Mouse (Mus musculus): Measurements from ENCODE around the gene Trappc2l. TPM values are rescaled to one million over a fixed set of nuclear protein-coding genes. Genes with fewer than 3 reads are reported as not detected.

Trappc2l gene
- polyA plus RNA-seq, 1 experiment from 2014 or later = 49.6 TPM

DNA sequence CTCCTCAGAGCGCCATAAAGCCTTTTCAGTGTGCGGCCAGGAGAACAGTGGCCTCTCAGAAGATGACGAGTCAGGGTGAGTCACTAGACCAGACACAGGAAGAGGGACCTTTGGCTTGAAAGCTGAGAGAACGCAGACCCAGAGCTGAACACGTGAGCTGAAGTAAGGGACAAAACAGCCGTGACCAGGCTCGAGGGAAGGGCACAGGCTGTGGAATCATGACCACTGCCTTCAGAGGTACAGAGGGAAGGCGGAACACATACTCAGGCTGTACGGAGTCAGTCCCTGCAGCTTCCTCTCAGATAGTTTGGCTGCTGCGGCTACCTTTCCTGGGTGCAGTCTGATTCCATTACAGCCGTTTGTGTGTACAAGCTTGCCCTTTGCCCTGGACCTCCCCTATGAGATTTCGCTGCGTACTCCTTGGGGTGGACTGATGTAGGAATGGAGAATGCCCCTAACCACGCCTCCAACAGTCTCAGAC lies 26.0 kb upstream of the Trappc2l start:
- WGBS = 62% methylated on average over 14 of the region's 14 CpGs
- Histone ChIP-seq H3K36me3 (no peaks in the 10 kb centered on the region), H3K27ac (no peak overlapping the region; the same call in 1 of the 2 replicates), H3K4me3 (no peak overlapping the region), H3K27me3 (no peaks in the 10 kb centered on the region), H3K4me1 (peaks cover 33% of the 10 kb centered on the region), H3K9me3 (no peaks in the 10 kb centered on the region), H3K9ac (no peak overlapping the region), H3K4me2 (replicated peaks) (no peak overlapping the region)
- ATAC-seq (ENCODE audit: low FRiP score, low read depth) = no peak

- Histone ChIP-seq H3K4me2 (replicated peaks) (no peak overlapping the region), H3K27ac (no peak overlapping the region), H3K27me3 (no peaks in the 10 kb centered on the region), H3K9me3 (no peaks in the 10 kb centered on the region), H3K4me1 (peaks cover 25% of the 10 kb centered on the region), H3K9ac (no peak overlapping the region), H3K4me3 (no peak overlapping the region), H3K36me3 (no peaks in the 10 kb centered on the region)
- WGBS = 33% methylated on average over 7 of the region's 7 CpGs
- ATAC-seq (ENCODE audit: low FRiP score, low read depth) = no peak
Measured at GRCm38 (mm10) chr8:122586171-122586570, 25.3 kb upstream of the Trappc2l start.

- Histone ChIP-seq H3K4me2 (replicated peaks) (no peak overlapping the region), H3K27ac (no peak overlapping the region), H3K4me1 (peaks cover 23% of the 10 kb centered on the region), H3K9me3 (no peaks in the 10 kb centered on the region), H3K36me3 (no peaks in the 10 kb centered on the region), H3K4me3 (no peak overlapping the region), H3K9ac (no peak overlapping the region), H3K27me3 (no peaks in the 10 kb centered on the region)
- no peak for ATAC-seq (ENCODE audit: low FRiP score, low read depth)
- 73% methylated on average over 10 of the region's 10 CpGs for WGBS
Measured at GRCm38 (mm10) chr8:122586749-122587148, 24.7 kb upstream of the Trappc2l start.

DNA sequence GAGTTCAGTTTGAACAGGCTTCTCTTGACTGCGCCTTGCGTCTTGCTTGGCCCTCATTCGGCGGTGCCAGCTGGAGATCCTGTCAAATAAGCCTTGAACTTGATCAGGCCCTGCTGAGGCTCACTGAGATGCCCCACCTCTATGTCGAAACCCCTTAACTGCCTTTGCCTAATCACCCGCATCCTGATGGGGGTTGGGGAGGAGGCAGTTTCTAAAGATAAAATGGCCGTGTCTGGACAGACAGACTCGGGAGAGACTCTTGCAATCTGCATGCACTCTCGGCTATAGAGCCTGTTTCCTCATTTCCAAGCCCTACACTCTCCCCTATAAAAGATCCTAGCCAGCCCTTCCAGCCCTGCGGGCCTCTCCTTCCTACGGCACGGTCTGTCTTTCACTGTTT lies 18.2 kb upstream of the Trappc2l start:
- Histone ChIP-seq H3K9ac (peak overlapping the region; percentile 43), H3K4me2 (replicated peaks) (no peak overlapping the region), H3K9me3 (no peaks in the 10 kb centered on the region), H3K4me1 (no peaks in the 10 kb centered on the region; the same call in 1 of the 2 replicates), H3K27me3 (no peaks in the 10 kb centered on the region), H3K36me3 (peaks cover 18% of the 10 kb centered on the region), H3K4me3 (no peak overlapping the region), H3K27ac (no peak overlapping the region)
- ATAC-seq (ENCODE audit: low FRiP score, low read depth) = no peak
- 40% methylated on average over 12 of the region's 12 CpGs for WGBS

GRCm38 (mm10) chr8:122593783-122594507 lies 17.5 kb upstream of the Trappc2l start:
- Histone ChIP-seq H3K9ac (peak overlapping the region; percentile 43), H3K27ac (no peak overlapping the region), H3K36me3 (peaks cover 20% of the 10 kb centered on the region), H3K27me3 (no peaks in the 10 kb centered on the region), H3K4me3 (no peak overlapping the region), H3K9me3 (no peaks in the 10 kb centered on the region), H3K4me2 (replicated peaks) (no peak overlapping the region), H3K4me1 (no peaks in the 10 kb centered on the region; the same call in 1 of the 2 replicates)
- WGBS = 74% methylated on average over 19 of the region's 19 CpGs
- no peak for ATAC-seq (ENCODE audit: low FRiP score, low read depth)

GRCm38 (mm10) chr8:122596031-122596430 lies 15.4 kb upstream of the Trappc2l start:
- Histone ChIP-seq H3K9me3 (no peaks in the 10 kb centered on the region), H3K4me1 (no peaks in the 10 kb centered on the region; the same call in 1 of the 2 replicates), H3K4me2 (replicated peaks) (no peak overlapping the region), H3K27ac (no peak overlapping the region), H3K27me3 (no peaks in the 10 kb centered on the region), H3K9ac (0 out of 2 replicates have a peak overlapping the region, but pooled peaks have one; percentile 25), H3K36me3 (peaks cover 20% of the 10 kb centered on the region), H3K4me3 (no peak overlapping the region)
- WGBS = 60% methylated on average over 4 of the region's 4 CpGs
- ATAC-seq (ENCODE audit: low FRiP score, low read depth) = no peak

DNA sequence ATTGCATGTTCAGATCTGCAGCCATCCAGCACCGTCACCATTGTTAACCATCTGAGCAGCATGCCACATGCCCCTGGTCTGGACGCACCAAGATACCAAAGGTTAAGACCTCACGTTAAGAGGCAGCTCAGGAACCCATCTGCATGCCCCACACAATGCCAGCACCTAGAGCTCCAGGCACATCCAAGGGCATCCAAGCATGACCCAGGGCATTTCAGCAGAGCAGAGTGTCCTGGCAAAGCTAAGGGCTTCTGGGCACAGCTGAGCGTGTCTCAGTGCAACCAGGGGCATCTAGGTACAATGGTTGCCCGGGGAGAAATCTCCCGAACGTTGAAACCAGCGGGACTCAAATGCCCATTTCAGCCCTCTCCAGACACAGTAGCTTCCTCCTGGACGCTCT lies 10.8 kb upstream of the Trappc2l start:
- no peaks in the 10 kb centered on the region for H3K9me3 ChIP-seq
- no peak overlapping the region for H3K27ac ChIP-seq
- WGBS = 88% methylated on average over 9 of the region's 9 CpGs

DNA sequence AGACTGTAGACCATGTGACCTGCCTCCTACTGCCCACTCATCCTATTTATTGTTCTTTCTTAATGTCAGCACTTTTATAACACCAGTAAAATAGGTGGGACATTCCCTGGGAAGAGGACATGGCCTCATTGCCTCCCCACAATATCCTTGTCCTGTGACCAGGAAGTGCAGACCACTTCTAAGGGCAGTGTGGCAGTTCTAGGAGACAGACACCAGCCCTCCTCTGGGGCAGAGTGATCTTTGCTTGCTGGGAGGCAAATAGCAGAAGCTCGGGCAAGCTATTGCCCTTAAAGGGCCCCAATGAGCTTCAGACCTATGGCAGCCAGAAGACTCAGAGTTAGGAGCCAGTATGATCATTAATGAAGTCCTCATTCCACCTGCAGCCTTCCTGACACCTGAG lies 6.8 kb upstream of the Trappc2l start:
- H3K4me1 ChIP-seq = no peaks in the 10 kb centered on the region
- WGBS = 50% methylated on average over 1 of the region's 1 CpGs
- ATAC-seq (ENCODE audit: low FRiP score, low read depth) = no peak

More for the DNA sequence above, 10.8 kb upstream of the Trappc2l start:
- ATAC-seq (ENCODE audit: low FRiP score, low read depth) = no peak
- Histone ChIP-seq H3K4me2 (replicated peaks) (no peak overlapping the region), H3K27me3 (no peaks in the 10 kb centered on the region), H3K4me3 (no peak overlapping the region), H3K36me3 (peaks cover 5% of the 10 kb centered on the region), H3K9ac (no peak overlapping the region), H3K4me1 (no peaks in the 10 kb centered on the region)

DNA sequence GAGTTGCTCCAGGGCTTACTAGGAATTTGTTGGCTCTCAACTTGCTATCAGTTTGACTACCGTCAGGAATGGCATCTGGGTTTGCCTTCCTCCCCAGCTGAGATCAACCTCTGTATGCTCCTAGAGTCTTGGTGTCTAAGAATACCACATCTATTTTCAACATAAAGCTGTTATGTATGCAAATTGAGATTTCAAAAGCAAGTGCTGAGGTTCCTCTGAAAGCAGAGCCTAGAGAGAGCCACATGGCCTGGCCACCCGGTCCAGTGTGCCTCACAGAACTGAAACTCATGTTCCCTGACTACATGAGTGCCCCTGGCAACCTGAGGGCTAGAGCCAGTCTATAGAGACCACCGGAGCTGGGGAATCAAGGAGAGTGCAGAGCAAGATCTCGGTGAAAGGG lies 6.1 kb upstream of the Trappc2l start:
- 73% methylated on average over 4 of the region's 4 CpGs for WGBS
- Histone ChIP-seq H3K9me3 (no peaks in the 10 kb centered on the region), H3K36me3 (no peaks in the 10 kb centered on the region), H3K4me2 (replicated peaks) (no peak overlapping the region), H3K9ac (no peak overlapping the region), H3K4me1 (peaks cover 3% of the 10 kb centered on the region), H3K4me3 (no peak overlapping the region), H3K27me3 (no peaks in the 10 kb centered on the region), H3K27ac (no peak overlapping the region)
- no peak for ATAC-seq (ENCODE audit: low FRiP score, low read depth)

More for the DNA sequence above, 6.8 kb upstream of the Trappc2l start:
- no peak overlapping the region for H3K27ac ChIP-seq
- no peak overlapping the region for H3K4me2 ChIP-seq (replicated peaks)
- no peak overlapping the region for H3K9ac ChIP-seq
- H3K9me3 ChIP-seq = no peaks in the 10 kb centered on the region
- no peaks in the 10 kb centered on the region for H3K36me3 ChIP-seq
- no peak overlapping the region for H3K4me3 ChIP-seq
- H3K27me3 ChIP-seq = no peaks in the 10 kb centered on the region

GRCm38 (mm10) chr8:122606810-122607209 lies 4.6 kb upstream of the Trappc2l start:
- Histone ChIP-seq H3K4me2 (replicated peaks) (no peak overlapping the region), H3K4me1 (peaks cover 10% of the 10 kb centered on the region), H3K27me3 (no peaks in the 10 kb centered on the region), H3K27ac (no peak overlapping the region), H3K36me3 (no peaks in the 10 kb centered on the region), H3K9ac (no peak overlapping the region), H3K4me3 (no peak overlapping the region), H3K9me3 (no peaks in the 10 kb centered on the region)
- 81% methylated on average over 11 of the region's 12 CpGs for WGBS
- ATAC-seq (ENCODE audit: low FRiP score, low read depth) = no peak

DNA sequence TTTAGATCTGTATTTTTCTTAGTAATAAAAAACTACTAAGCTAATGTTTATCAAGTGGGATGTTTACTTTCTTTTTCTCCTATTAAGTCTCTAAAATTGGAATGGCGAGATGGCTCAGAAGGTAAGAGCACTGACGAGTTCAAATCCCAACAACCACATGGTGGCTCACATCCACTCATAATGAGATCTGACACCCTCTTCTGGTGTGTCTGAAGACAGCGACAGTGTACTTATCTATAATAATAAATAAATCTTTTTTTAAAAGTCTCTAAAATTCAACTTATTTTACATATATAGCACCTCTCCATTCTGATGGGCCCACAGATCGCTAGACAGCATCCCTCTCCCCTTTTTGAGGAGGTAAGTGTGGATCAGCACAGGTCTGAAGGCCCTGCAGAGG lies 1.2 kb upstream of the Trappc2l start:
- Histone ChIP-seq H3K9ac (no peak overlapping the region), H3K4me2 (replicated peaks) (peak overlapping the region; percentile 92), H3K9me3 (no peaks in the 10 kb centered on the region), H3K4me3 (peak overlapping the region; percentile 76; the same call in 1 of the 2 replicates), H3K4me1 (peaks cover 21% of the 10 kb centered on the region), H3K27me3 (no peaks in the 10 kb centered on the region), H3K27ac (no peak overlapping the region), H3K36me3 (peaks cover 14% of the 10 kb centered on the region)
- 68% methylated on average over 4 of the region's 4 CpGs for WGBS
- no peak for ATAC-seq (ENCODE audit: low FRiP score, low read depth)

DNA sequence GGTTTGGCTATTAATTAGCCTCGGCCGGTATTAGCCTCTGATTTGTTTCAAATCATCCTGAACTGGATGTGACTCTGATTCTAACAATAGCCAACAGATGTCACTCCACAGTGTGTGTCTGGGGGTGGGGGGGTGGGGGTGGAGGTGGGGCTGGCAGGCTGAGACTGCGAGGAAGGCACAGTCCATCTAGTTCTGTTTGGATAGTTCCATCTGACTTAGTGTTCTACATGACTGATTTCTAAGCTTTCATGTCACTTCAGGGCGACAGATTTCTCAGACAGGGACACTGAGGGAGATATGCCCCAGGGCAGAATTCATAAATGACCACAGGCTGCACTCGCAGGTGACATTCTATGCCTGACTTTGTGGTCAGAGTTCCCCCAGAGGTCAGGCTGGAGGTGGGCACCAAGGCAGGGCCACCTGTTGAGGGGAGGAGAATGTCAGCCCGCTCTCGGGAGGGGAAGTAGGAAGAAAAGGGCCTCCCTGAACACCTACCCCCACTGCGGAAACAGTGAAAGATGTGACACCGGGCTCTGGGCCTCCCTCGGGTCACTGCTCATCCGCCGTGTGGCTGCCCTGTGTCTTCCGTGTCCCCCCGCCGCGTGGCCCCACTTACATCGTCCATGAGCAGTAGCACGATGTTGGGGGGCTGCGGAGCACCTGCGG lies 695 bp upstream of the Trappc2l start:
- Histone ChIP-seq H3K9ac (peak overlapping the region; percentile 77), H3K4me1 (peaks cover 25% of the 10 kb centered on the region), H3K27ac (no peak overlapping the region; the same call in 1 of the 2 replicates), H3K4me3 (peak overlapping the region; percentile 76), H3K36me3 (peaks cover 17% of the 10 kb centered on the region), H3K9me3 (no peaks in the 10 kb centered on the region), H3K4me2 (replicated peaks) (peak overlapping the region; percentile 92), H3K27me3 (no peaks in the 10 kb centered on the region)
- 2% methylated on average over 20 of the region's 20 CpGs for WGBS
- ATAC-seq (ENCODE audit: low FRiP score, low read depth) = no peak; the same call in 1 of the 2 replicates
